Mouse (Mus musculus) heart, postnatal 0 days (tissue): Measurements from ENCODE around the gene Ppp2ca.

Experiments used
- CTCF ChIP-seq: IDR thresholded peaks from 2 replicates; pipeline ENCODE4 v1.5.1; 2016; ENCODE audit warnings: antibody characterized with exemption, control low read depth, low read depth
- EP300 ChIP-seq: IDR thresholded peaks from 2 replicates; pipeline ENCODE4 v1.6.1; 2016; ENCODE audit warnings: antibody characterized with exemption, low read depth

- TF ChIP-seq EP300 = no peak
- TF ChIP-seq CTCF = no peak
Observed at GRCm38 (mm10) chr11:52075794-52076633, 22.5 kb upstream of the Ppp2ca start.
